Mouse (Mus musculus): ENCODE results near the gene Prpf8.
A peak's percentile ranks its signal among the peaks of the same experiment; 100 is the strongest.
"Not testable (repeated sequence)": the region's sequence is repeated elsewhere in the genome, so short reads cannot be mapped to it uniquely, and the experiment has no call there.

Prpf8 gene

DNA sequence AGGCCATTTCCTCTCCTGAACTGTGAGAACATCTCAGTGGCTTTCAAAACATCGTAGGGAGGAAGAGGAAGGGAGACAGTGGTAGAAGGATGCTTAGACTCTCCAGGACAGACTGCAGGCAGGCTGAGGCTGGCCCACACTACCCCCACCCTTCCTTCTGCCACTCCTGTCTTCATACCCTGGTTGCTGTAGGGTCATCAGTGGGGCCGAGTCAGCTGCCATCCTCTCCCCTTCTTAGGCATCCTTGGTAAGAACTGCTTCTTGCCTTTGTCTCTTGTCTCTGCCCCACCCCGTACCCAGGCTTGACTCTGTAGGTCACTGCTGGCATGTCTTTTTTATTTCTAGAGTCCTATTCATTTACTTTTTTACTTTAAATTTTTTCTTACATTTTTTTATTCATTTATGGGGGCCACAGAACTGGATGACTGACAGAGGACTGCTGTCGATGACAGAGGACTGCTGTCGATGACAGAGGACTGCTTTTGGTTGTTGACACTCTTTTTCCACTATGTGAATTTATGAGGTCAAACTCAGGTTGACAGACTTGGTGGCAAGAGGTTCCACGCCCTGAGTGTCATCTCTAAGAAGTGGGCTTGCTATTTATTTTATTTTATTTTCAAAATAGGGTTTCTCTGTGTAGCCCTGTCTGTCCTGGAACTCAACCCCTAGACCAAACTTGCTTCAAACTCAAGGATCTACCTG, 46.8 kb downstream of the Prpf8 start:
- DNase-seq (ENCODE audit: low spot score in 2 of 2) = no peak

DNA sequence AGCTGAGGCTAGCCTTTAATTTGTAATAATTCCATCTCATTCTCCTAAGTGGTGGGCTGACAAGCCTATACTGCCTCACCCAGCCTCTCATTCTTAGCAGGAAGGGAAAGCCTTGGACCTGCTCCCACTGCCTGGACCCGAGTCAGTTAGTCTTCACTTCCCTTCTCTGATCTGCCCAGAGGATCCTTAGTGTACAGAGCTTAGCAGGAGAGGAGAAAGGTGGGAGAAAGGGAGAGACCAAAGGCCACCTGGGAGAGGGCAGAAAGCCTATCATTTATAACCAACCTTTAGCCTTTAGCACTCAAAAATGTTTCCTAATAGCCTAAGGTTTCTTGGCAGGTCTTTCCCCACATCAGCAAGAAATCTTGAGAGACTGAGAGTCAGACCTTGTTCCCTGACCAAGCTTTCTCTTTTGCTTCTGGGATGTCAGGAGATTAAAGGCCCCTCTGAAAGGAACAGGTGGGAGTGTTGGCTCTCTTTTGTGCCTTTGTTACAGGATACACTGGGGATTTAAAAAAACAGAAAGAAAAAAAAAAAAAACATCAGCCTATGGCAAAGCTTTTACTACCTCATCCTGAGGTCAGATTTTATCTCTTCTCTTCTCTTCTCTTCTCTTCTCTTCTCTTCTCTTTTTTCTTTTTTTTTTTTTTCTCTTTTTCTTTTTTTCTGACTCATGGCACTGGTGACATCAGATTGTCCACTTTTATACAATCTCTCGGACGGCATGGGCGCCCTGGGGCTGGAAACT, 47.8 kb downstream of the Prpf8 start:
- DNase-seq (ENCODE audit: low spot score in 2 of 2) = no peak

GRCm38 (mm10) chr11:75535106-75535795, 48.6 kb downstream of the Prpf8 start:
- no peak for DNase-seq (ENCODE audit: low spot score in 2 of 2)

- no peak for DNase-seq (ENCODE audit: low spot score in 2 of 2)
These were observed 49.8 kb downstream of the Prpf8 start for GRCm38 (mm10) chr11:75536255-75537024.

GRCm38 (mm10) chr11:75537025-75537414, 50.4 kb downstream of the Prpf8 start:
- no peak for DNase-seq (ENCODE audit: low spot score in 2 of 2)

GRCm38 (mm10) chr11:75537491-75538183, 51.0 kb downstream of the Prpf8 start:
- DNase-seq (ENCODE audit: low spot score in 2 of 2) = peak; percentile 67 to 70

DNA sequence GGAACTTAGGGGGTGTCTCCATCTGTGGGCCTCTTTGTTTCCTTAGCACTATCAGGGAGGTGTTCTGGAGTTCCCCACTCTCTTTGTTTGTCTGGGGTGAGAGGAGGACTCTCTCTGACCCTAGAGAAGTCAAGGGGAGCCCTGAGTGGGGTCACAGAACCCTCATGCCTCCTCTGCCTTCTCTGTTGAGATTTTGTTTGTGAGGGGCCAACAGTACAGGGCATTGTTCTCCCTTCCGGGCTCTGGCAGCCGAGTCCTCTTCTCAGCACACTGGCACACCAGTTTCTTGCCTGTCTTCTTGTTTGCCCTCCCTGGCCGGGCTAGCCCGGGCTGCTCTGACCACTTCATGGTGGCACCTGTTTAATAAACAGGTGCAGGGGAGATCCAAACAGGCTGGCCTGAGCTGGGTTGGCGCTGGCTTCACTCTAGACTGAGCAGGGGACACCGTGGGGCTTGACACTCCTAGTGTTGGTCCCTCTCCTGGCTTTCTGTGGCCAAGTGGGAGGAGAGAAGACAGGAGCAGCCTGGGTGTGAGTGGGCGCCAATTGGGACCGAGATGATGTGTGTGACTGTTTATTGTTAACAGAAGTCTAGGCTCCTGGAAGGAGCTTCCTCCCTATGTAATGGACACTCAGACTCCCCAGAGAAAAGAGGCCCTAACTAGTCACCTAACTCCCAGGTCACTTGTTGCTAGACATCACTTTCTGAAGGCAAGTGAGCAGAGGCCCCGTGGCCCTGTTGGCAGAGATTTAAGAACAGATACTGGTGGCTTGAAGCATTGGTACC, 51.8 kb downstream of the Prpf8 start:
- DNase-seq (ENCODE audit: low spot score in 2 of 2) = no peak

DNA sequence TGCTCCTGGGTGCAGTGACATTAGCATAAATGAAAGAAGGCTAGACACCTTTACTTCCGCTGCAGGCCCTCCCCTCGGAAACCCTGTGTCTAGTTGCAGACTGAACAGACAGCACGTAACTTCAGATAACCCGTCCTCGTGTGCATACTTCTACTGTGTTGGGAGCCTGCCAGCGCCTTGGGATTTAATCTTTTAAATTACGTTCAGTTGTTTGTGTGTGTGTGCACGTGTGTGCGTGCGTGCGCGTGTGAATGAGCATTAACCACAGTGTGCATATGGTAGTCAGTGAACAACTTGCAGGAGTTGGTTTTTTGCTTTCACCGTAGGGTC, 52.3 kb downstream of the Prpf8 start:
- DNase-seq (ENCODE audit: low spot score in 2 of 2) = no peak

DNA sequence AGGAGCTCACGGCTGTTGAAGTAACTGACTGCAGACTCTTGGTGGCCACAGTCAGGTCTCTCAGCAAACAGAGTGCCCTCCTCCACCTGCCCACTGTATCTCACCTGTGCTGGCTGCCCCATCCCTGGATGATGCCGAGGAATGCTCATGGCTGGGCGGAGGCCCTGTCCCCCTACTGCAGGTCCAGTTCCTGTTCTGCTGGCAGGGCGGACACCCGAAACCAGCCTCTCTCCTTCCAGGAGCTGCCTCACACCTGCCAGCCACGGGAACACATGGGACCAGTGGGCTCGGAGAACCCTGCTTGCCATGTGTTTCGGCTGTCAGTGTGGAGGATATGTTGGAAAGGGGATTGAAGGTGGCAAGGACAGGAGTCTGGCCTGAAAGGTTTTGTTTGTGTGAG, 53.6 kb downstream of the Prpf8 start:
- DNase-seq (ENCODE audit: low spot score in 2 of 2) = no peak

DNA sequence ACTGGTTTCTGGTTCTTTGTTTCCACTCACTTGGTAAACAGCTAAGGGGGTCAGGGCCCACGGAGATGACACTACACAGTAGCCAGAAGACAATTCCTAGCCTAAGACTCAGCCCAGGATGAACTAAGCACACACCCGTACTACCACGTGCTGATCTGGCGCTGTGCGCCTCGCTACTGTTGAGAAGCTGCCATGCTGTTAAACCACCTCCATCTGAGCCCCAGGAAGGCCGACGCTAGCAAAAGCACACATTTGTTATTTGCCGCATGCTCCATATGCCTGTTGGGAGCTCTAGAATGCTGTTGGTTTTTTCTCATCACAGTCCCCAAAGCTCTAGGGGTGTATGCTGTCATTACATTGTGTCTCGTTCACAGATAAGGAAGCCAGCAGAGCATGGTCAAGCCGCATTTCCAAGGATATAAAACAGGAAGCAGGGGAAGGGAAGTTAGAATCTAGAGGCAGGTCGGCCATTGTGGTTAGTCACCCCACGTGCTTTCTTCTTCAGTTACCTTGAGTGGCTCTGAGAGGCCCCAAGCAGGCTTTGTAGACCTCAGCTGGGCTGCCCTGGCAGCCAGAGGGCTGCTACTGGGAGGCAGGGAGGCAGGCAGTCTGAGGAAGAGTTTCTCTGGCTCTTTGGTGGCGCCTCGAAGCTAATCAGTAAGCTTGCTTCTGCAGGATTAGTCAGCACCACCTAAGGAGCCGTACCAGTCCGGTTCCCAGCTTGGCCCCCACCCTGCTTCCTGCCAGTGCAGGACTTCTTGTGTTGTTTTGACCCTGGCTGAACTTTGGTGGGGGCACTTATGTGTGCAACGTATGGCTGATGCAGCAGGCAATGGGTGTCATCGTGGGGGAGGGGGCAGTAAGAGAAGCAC, 54.3 kb downstream of the Prpf8 start:
- DNase-seq (ENCODE audit: low spot score in 2 of 2) = peak in 1 of 2 experiments; percentile 58

GRCm38 (mm10) chr11:75544713-75545112, 58.1 kb downstream of the Prpf8 start:
- no peak for DNase-seq (ENCODE audit: low spot score in 2 of 2)

GRCm38 (mm10) chr11:75546057-75546456, 59.4 kb downstream of the Prpf8 start:
- no peak for DNase-seq (ENCODE audit: low spot score in 2 of 2)

DNA sequence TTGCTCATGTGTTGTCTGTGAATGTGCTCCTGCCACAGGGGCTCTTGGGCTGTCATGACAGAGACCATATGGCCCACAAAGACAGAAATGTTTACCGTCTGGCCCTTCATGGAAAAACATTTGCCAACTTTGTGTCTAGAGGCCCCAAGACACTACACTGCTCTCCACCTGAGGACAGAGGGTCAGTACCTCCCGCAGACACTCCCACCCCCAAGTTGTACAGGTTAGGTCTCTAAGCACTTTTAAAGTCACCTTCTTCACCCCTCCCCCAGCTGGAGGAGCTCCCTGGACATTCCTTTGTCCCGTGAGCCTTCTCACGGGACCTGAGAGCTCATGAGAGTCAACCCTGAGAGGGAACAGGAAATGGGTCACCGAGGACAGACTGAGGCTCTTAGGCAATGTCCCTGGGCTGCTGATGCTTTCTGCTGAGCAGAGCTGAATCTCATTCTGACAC, 63.1 kb downstream of the Prpf8 start:
- no peak for DNase-seq (ENCODE audit: low spot score in 2 of 2)

DNA sequence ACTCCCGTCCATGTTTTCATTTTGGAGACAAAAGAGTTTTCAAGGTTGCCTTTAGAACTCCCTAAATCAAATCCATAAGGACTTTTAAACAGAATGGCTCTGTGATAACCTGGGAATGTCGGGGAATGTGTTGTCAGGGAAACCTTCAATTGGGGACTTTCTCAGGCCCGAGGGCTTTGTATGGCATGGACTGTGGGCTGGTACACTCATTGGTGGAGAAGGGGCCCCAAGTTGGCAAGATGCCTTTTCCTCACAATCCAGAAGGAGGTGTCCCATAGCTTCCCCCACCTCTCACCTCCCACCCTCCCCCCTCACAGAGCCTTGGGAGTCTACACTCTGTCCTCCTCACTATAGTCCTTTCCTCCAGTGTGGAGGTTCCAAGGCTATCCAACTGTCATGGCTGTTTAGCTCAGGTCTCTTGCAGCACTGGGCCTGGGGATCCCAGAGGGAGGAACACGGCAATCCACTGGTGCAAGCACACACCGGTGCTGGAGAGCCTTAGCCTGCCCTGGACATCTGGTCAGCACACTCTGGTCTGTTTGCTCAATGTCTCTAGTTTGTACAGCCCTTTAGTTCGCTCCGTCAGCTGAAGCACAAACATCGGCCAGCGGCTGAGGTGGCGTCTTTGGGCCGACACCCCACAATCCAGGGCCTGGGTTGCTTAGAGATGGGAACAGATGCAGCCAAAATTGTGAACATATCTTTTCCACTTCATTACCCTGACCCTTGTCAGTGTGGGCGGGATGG, 63.8 kb downstream of the Prpf8 start:
- no peak for DNase-seq (ENCODE audit: low spot score in 2 of 2)

DNA sequence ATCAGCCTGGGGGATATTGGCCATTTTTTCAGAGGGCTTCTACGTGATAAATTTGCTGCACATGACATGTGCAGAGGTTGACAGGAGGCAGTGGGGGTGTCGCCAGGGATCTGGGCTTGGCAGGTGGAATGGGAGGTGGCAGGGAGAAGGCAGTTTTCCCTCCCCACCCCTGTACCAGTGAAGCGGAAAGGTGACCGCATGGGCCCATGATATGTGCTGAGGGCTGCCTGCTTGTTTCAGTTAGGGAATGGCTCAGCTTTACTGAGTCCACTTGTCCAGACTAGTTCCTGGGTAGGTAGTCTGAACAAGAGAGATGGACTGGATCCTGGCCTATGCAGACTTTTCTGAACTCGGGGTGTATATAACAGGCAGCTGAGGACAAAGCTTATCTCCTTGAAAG, 64.7 kb downstream of the Prpf8 start:
- no peak for DNase-seq (ENCODE audit: low spot score in 2 of 2)

GRCm38 (mm10) chr11:75551961-75552441, 65.4 kb downstream of the Prpf8 start:
- no peak for DNase-seq (ENCODE audit: low spot score in 2 of 2)

DNA sequence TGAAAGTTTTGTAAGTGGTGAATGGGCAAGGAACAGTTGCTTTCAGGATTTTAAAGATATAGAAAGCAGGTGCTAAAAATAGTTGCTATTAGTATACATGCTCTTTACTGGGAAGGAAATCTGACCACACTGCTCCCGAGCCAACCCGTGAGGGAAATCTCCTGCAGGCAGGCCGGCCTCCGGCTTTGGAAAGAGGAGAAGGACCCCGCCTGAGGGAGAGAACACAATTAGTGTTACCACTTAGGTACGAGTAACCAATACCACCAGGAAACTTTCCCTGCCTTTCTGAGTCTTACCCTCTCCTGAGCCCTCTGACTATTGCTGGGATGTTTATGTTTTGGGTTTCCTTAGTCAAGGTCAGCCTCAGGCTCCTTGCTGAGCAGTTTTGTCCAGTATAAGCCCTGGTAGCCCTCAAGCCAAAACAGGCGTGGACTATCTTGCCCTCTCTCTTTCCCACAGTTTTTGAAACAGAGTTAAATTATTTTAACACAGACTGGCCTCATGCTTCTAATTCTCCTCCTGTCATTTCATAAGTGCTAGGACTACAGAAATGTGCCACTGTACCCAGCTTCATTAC, 66.4 kb downstream of the Prpf8 start:
- DNase-seq (ENCODE audit: low spot score in 2 of 2) = no peak

DNA sequence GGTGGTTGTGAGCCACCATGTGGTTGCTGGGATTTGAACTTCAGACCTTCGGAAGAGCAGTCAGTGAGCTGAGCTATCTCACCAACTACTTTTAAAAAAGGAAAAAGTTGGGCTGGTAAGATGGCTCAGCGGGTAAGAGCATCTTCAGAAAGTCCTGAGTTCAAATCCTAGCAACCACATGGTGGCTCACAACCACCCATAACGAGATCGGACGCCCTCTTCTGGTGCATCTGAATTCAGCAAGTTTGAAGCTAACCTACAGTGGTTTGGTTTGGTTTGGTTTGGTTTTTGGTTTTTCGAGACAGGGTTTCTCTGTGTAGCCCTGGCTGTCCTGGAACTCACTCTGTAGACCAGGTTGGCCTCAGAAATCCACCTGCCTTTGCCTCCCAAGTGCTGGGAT, 69.4 kb downstream of the Prpf8 start:
- not testable (repeated sequence) for DNase-seq (ENCODE audit: low spot score in 2 of 2)

Data from thymus, postnatal 10 days (tissue).